Mouse (Mus musculus) kidney, adult 2 months (tissue): ENCODE data around the gene Pik3c2g. TPM values are rescaled to one million over a fixed set of nuclear protein-coding genes. Genes with fewer than 3 reads are reported as not detected.
A peak's percentile ranks its signal among the peaks of the same experiment; 100 is the strongest.

Experiments used
- DNase-seq: peaks from one replicate; pipeline ENCODE4 v3.0.0; 2021
- H3K27ac ChIP-seq: fragments of 200-500 bp; 2 replicates; pipeline ENCODE4 v1.5.1; 2012; ENCODE audit warnings: low read depth, low read length, control low read depth, inconsistent platforms; ENCODE audit not compliant: insufficient read depth
- H3K27me3 ChIP-seq: fragments of 200-500 bp; replicated peaks from 2 replicates; pipeline ENCODE4 v1.6.1; 2012; ENCODE audit warnings: mild to moderate bottlenecking, moderate library complexity, low read length, inconsistent platforms; ENCODE audit not compliant: control insufficient read depth, insufficient read depth
- H3K36me3 ChIP-seq: fragments of 200-500 bp; 2 replicates; pipeline ENCODE4 v1.6.1; 2012; ENCODE audit warnings: mild to moderate bottlenecking, moderate library complexity, low read length, inconsistent platforms; ENCODE audit not compliant: control insufficient read depth, insufficient read depth
- H3K4me1 ChIP-seq: fragments of 200-500 bp; 2 replicates; pipeline ENCODE4 v1.6.1; 2011; ENCODE audit warnings: low read length; ENCODE audit not compliant: control insufficient read depth, insufficient read depth
- H3K4me3 ChIP-seq: fragments of 200-500 bp; 2 replicates; pipeline ENCODE4 v1.5.1; 2011; ENCODE audit warnings: mild to moderate bottlenecking, low read depth, low read length, control low read depth; ENCODE audit not compliant: insufficient read depth
- CTCF ChIP-seq: fragments of 200-500 bp; conservative IDR thresholded peaks from 2 replicates; pipeline ENCODE4 v1.5.1; 2011; ENCODE audit warnings: low read depth, mild to moderate bottlenecking, control low read depth, low read length, moderate library complexity, mixed read lengths; ENCODE audit not compliant: insufficient read depth, insufficient read length
- POLR2A ChIP-seq: fragments of 200-500 bp; IDR thresholded peaks from one replicate; pipeline ENCODE4 v1.6.1; 2011; ENCODE audit warnings: low read depth, low read length, control low read depth
- WGBS: fragments of 180-500 bp; shearing (Covaris S2); methylation state at CpG from one replicate; pipeline ENCODE4 v1.1.7; 2018; 5-methylcytosine and 5-hydroxymethylcytosine counted together
- polyA plus RNA-seq: library from polyadenylated mRNA; depleted of rRNA; stranded (reverse); fragments of >200 nt; gene quantifications from 2 replicates; pipeline ENCODE4 v1.2.3, GENCODE M21; 2012; rRNA removed

The Pik3c2g gene
- polyA plus RNA-seq: 9.9 and 11.8 TPM in 2 replicates

DNA sequence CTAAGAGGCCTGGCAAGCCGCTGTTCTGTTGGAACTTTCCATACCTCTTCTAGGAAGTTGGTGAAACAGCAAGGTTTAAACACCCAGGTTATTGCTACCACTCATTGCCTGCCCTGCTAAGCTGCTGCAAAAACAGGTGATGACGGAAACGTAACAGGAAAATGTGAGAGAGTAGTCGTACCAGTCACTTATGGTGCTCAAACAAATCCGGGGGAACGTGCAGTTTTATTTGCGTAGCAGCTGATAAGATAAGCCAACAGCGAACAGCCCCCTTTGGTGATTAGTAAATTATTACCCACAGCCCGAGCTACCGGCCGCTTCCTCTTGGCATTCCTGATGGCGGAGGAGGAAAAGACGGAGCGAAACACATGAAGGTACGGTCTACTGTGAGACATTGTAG, at the start of gene Pik3c2g:
Pik3c2g (plus strand) TSS at position 330 of the 400 bp plus-strand sequence.
- TF ChIP-seq POLR2A (no peak), CTCF (no peak)
- Histone ChIP-seq H3K36me3 (no peaks in the 10 kb centered on the region), H3K4me1 (peaks cover 4% of the 10 kb centered on the region; the same call in 1 of the 2 replicates), H3K27me3 (no peaks in the 10 kb centered on the region), H3K4me3 (peak within 1 kb of the TSS; percentile 46), H3K27ac (peak within 1 kb of the TSS; percentile 24; the same call in 1 of the 2 replicates)
- DNase-seq: peak; percentile 36
- WGBS: 23% methylated on average over 15 of the region's 15 CpGs

DNA sequence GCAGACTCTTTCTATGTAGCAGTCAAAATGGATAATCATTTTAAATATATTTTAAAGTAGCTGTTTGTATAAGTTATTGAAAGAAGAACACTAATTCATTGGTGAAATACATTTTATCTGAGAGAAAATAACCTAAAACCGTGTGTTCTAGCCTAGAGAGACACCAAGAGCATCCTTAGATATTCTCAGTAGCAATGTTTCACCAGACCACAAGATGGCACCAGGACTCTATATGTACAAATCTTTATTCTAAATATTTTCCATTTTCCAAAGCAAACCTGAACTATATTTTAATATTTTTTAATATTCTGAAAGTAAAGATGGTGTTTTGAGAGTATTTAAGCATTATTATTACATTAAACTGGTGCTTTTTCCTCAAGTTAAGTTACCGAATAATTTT, 48.6 kb upstream of the Pik3c2g start:
- no peaks in the 10 kb centered on the region for H3K4me1 ChIP-seq
- no peak overlapping the region for H3K27ac ChIP-seq
- no peak for DNase-seq
- H3K4me3 ChIP-seq: no peak overlapping the region
- WGBS: 52% methylated on average over 2 of the region's 2 CpGs
- no peaks in the 10 kb centered on the region for H3K27me3 ChIP-seq
- TF ChIP-seq CTCF (no peak), POLR2A (no peak)
- no peaks in the 10 kb centered on the region for H3K36me3 ChIP-seq

DNA sequence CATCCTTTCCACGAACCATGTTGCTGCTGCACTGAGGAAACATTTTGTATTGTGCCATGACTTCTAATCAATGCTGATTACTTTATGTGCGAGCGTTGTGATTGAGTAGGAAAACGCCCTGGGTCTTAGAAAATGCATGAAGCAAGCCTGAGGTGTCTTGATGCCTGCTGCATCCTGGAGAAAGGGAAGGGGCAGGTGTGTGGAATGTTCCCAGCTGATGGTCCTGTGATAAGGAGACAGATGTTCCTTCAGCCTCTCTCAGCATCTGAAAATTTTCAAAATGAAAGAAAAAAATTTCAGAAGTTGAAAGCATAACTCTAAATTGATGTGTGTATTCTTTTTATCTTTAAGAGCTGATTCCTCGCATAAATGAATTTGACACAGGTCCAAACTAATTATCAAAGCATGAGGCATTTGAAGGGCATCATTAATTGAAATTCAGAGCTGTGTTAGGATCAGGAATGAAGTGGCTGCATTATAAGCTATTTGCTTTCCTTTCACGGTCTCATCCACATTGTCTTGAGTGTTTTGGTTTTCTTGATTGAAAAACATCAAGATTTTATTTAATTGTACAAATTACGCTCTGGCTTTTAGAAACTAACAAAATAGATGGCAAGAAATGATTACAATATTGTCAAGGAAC, 31.4 kb upstream of the Pik3c2g start:
- H3K36me3 ChIP-seq: no peaks in the 10 kb centered on the region

DNA sequence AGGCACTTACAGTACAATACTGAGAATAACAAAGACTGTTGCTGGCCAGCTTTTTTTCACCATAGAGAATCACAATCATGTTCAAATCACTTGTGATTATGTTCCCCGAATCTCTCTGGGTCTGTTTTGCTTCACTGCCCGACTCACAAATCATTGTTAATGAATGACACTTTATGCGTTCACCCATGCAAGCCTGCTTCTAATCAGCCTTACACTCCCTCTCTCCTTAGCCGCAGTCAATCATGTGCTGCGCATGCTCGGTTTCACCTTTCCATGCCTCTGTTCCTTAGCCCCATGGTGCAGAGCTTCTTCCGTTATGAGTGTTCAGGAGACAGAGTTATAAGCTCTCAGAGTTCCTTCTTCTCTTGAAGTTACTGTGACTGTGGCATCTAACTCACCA, 17.8 kb upstream of the Pik3c2g start:
- WGBS: 22% methylated on average over 7 of the region's 7 CpGs
- no peak for TF ChIP-seq CTCF
- TF ChIP-seq POLR2A: no peak
- DNase-seq: peak; percentile 14
- Histone ChIP-seq H3K36me3 (no peaks in the 10 kb centered on the region), H3K27me3 (no peaks in the 10 kb centered on the region), H3K4me3 (no peak overlapping the region), H3K27ac (no peak overlapping the region), H3K4me1 (0 out of 2 replicates have a peak, but pooled peaks cover 3% of the 10 kb centered on the region)

More for the DNA sequence above, 31.4 kb upstream of the Pik3c2g start:
- WGBS: 79% methylated on average over 7 of the region's 7 CpGs
- TF ChIP-seq CTCF: no peak
- no peak for TF ChIP-seq POLR2A
- Histone ChIP-seq H3K27me3 (no peaks in the 10 kb centered on the region), H3K4me1 (no peaks in the 10 kb centered on the region), H3K4me3 (no peak overlapping the region), H3K27ac (no peak overlapping the region)
- no peak for DNase-seq

DNA sequence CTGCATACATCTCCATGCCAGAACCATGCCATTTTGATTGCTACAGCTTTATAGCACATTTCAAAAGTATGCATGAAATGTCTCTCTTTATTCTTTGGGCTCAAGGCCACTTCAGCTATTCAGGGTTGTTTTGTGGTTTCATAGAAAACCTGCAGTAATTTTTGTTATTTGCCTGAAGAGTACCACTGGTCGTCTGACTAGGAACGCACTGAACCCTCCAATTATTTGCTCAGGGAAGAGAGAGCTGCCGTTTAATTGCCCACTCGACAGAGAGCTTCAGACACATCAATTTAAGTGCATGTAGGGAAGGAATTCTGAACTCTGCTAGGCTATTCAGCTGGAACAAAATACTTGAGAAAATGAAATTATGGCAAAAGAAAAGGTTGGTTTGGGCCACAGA, 11.2 kb upstream of the Pik3c2g start:
- TF ChIP-seq POLR2A (no peak), CTCF (no peak)
- Histone ChIP-seq H3K27ac (no peak overlapping the region), H3K36me3 (no peaks in the 10 kb centered on the region), H3K4me3 (no peak overlapping the region), H3K27me3 (no peaks in the 10 kb centered on the region; the same call in 1 of the 2 replicates), H3K4me1 (0 out of 2 replicates have a peak, but pooled peaks cover 3% of the 10 kb centered on the region)
- 41% methylated on average over 4 of the region's 4 CpGs for WGBS
- no peak for DNase-seq

DNA sequence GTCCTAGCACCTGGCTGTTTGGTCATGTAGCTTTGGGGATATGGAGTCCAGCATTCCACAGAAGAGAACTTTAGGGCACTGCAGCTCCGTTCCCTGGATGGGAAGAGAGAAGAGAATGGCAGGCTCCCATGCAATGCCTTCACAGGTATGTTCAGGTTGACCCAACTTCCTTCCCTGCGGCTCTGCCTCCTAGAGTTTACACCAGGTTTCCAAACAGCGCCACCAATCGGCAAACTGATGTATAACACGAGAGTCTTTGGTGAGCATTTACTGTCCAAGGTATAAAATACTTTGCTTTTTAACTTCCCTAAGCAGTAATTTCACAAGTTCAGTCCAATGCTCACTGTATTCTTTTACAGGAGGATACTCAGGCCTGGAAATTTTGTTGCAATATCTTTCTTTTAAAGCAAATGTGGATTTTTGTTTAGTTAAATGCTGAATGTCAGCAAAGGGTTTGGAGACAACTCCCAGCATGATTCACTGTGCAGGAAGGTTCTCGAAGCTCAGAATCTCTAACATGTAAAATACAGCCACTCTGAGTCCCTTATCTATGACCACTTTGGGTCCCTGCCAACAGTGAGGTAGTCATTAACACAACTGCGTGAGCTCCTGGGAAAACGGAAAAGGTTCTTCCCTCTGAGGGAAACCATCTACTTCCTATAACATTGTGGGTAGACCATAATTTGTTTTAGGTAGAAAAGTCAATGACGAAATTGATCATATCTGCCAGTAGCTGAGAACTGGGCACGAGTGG, 10.6 kb upstream of the Pik3c2g start:
- Histone ChIP-seq H3K27ac (no peak overlapping the region), H3K27me3 (no peaks in the 10 kb centered on the region; the same call in 1 of the 2 replicates), H3K4me1 (0 out of 2 replicates have a peak, but pooled peaks cover 3% of the 10 kb centered on the region), H3K4me3 (no peak overlapping the region), H3K36me3 (no peaks in the 10 kb centered on the region)
- no peak for DNase-seq
- WGBS: 60% methylated on average over 10 of the region's 10 CpGs
- TF ChIP-seq CTCF: 0 out of 2 replicates have a peak, but pooled peaks have one; percentile 17
- no peak for TF ChIP-seq POLR2A
